Mouse (Mus musculus) MEL (cell line): Measurements from ENCODE around the gene Chst8. TPM values are rescaled to one million over a fixed set of nuclear protein-coding genes. Genes with fewer than 3 reads are reported as not detected.

Experiments
- DNase-seq: peaks from one replicate; pipeline ENCODE4 v3.0.0; 2011; ENCODE audit warnings: low read depth, low spot score
- H3K27ac ChIP-seq: 2 replicates; pipeline ENCODE4 v1.5.1; 2012; ENCODE audit warnings: low read depth, mild to moderate bottlenecking, control low read depth, low read length, moderate library complexity; ENCODE audit not compliant: control insufficient read depth
- H3K27me3 ChIP-seq, 2 experiments: fragments of 150-350 bp in 1 of 2; sonication (generic) in 1 of 2; 2 replicates each; pipeline ENCODE4 v1.6.1; 2012; ENCODE audit warnings: low read length in 2 of 2, mild to moderate bottlenecking in 2 of 2, improper control_type of control experiment in 1 of 2, moderate library complexity in 1 of 2; ENCODE audit not compliant: insufficient read depth in 2 of 2, control insufficient read depth in 1 of 2
- H3K36me3 ChIP-seq, 2 experiments: 2 replicates each; pipeline ENCODE4 v1.6.1; 2012 to 2014; ENCODE audit warnings: low read length in 2 of 2, improper control_type of control experiment in 1 of 2, inconsistent platforms in 1 of 2, mild to moderate bottlenecking in 1 of 2; ENCODE audit not compliant: insufficient read depth in 2 of 2, control insufficient read depth in 1 of 2
- H3K4me1 ChIP-seq, 2 experiments: fragments of 150-350 bp in 1 of 2; sonication (generic) in 1 of 2; 2 replicates each; pipeline ENCODE4 v1.6.1; 2012; ENCODE audit warnings: low read length in 2 of 2, improper control_type of control experiment in 1 of 2, mild to moderate bottlenecking in 1 of 2; ENCODE audit not compliant: insufficient read depth in 2 of 2, control insufficient read depth in 1 of 2
- H3K4me3 ChIP-seq, 2 experiments: fragments of 150-350 bp in 1 of 2; sonication (generic) in 1 of 2; 2 replicates each; pipeline ENCODE4 v1.5.1; 2012; ENCODE audit warnings: low read depth in 2 of 2, low read length in 2 of 2, mild to moderate bottlenecking in 2 of 2, moderate library complexity in 2 of 2, control low read depth in 1 of 2, improper control_type of control experiment in 1 of 2; ENCODE audit not compliant: control insufficient read depth in 1 of 2, insufficient read depth in 1 of 2
- H3K79me2 ChIP-seq: 2 replicates; pipeline ENCODE4 v1.6.1; 2012; ENCODE audit warnings: mild to moderate bottlenecking, low read length, moderate library complexity; ENCODE audit not compliant: control insufficient read depth, poor library complexity, insufficient read depth
- H3K9ac ChIP-seq: 2 replicates; pipeline ENCODE4 v1.6.1; 2012; ENCODE audit warnings: low read depth, mild to moderate bottlenecking, control low read depth, low read length, moderate library complexity; ENCODE audit not compliant: control insufficient read depth, poor library complexity, severe bottlenecking
- H3K9me3 ChIP-seq: fragments of 150-350 bp; sonication (generic); replicated peaks from 2 replicates; pipeline ENCODE4 v1.6.1; 2012; ENCODE audit warnings: mild to moderate bottlenecking, low read length, improper control_type of control experiment, moderate library complexity; ENCODE audit not compliant: insufficient read depth
- BHLHE40 ChIP-seq: IDR thresholded peaks from 2 replicates; pipeline ENCODE4 v1.6.1; 2012; ENCODE audit warnings: low read depth, mild to moderate bottlenecking, inconsistent platforms, low read length, improper control_type of control experiment, borderline replicate concordance
- CHD1 ChIP-seq: IDR thresholded peaks from 2 replicates; pipeline ENCODE4 v1.6.1; 2012; ENCODE audit warnings: low read depth, mild to moderate bottlenecking, inconsistent platforms, low read length, improper control_type of control experiment
- E2F4 ChIP-seq: IDR thresholded peaks from 2 replicates; pipeline ENCODE4 v1.6.1; 2011; ENCODE audit warnings: low read depth, low read length, improper control_type of control experiment, borderline replicate concordance
- ELF1 ChIP-seq: IDR thresholded peaks from 2 replicates; pipeline ENCODE4 v1.6.1; 2014; ENCODE audit warnings: low read depth, mild to moderate bottlenecking, inconsistent platforms, low read length, improper control_type of control experiment, moderate library complexity
- EP300 ChIP-seq, 2 experiments: IDR thresholded peaks; 2 replicates each; pipeline ENCODE4 v1.6.1; 2011; ENCODE audit warnings: improper control_type of control experiment in 2 of 2, low read length in 2 of 2, low read depth in 1 of 2, mild to moderate bottlenecking in 1 of 2
- ETS1 ChIP-seq: IDR thresholded peaks from 2 replicates; pipeline ENCODE4 v1.6.1; 2012; ENCODE audit warnings: low read depth, mild to moderate bottlenecking, inconsistent platforms, low read length, improper control_type of control experiment, moderate library complexity
- GABPA ChIP-seq: IDR thresholded peaks from 2 replicates; pipeline ENCODE4 v1.6.1; 2012; ENCODE audit warnings: low read depth, mild to moderate bottlenecking, inconsistent platforms, low read length, improper control_type of control experiment, moderate library complexity
- HCFC1 ChIP-seq: IDR thresholded peaks from 2 replicates; pipeline ENCODE4 v1.6.1; 2012; ENCODE audit warnings: low read depth, mild to moderate bottlenecking, inconsistent platforms, low read length, improper control_type of control experiment, moderate library complexity
- KAT2A ChIP-seq: conservative IDR thresholded peaks from 2 replicates; pipeline ENCODE4 v1.6.1; 2012; ENCODE audit warnings: low read depth, low read length, improper control_type of control experiment, inconsistent platforms
- MAX ChIP-seq: IDR thresholded peaks from 2 replicates; pipeline ENCODE4 v1.6.1; 2011; ENCODE audit warnings: low read length, improper control_type of control experiment
- MAZ ChIP-seq: IDR thresholded peaks from 2 replicates; pipeline ENCODE4 v1.6.1; 2012; ENCODE audit warnings: low read depth, mild to moderate bottlenecking, inconsistent platforms, low read length, improper control_type of control experiment
- MEF2A ChIP-seq: IDR thresholded peaks from 2 replicates; pipeline ENCODE4 v1.6.1; 2014; ENCODE audit warnings: low read depth, mild to moderate bottlenecking, inconsistent platforms, low read length, improper control_type of control experiment; ENCODE audit not compliant: poor library complexity, insufficient replicate concordance, severe bottlenecking; ENCODE audit errors: extremely low read depth
- MYB ChIP-seq: IDR thresholded peaks from 2 replicates; pipeline ENCODE4 v1.6.1; 2011; ENCODE audit warnings: mild to moderate bottlenecking, low read depth, low read length, improper control_type of control experiment
- MYC ChIP-seq: IDR thresholded peaks from 2 replicates; pipeline ENCODE4 v1.6.1; 2011; ENCODE audit warnings: low read depth, mild to moderate bottlenecking, low read length, improper control_type of control experiment, moderate library complexity
- NRF1 ChIP-seq: IDR thresholded peaks from 2 replicates; pipeline ENCODE4 v1.6.1; 2014; ENCODE audit warnings: low read depth, mild to moderate bottlenecking, inconsistent platforms, low read length, improper control_type of control experiment, moderate library complexity; ENCODE audit not compliant: poor library complexity, insufficient read depth, severe bottlenecking
- POLR2A ChIP-seq, 2 experiments: IDR thresholded peaks; 2 replicates each; pipeline ENCODE4 v1.6.1; 2011 to 2012; ENCODE audit warnings: low read length in 2 of 2, mild to moderate bottlenecking in 2 of 2, control low read depth in 1 of 2, improper control_type of control experiment in 1 of 2, low read depth in 1 of 2, moderate library complexity in 1 of 2; ENCODE audit not compliant: control insufficient read depth in 1 of 2, insufficient read depth in 1 of 2, poor library complexity in 1 of 2
- POLR2AphosphoS2 ChIP-seq: IDR thresholded peaks from 2 replicates; pipeline ENCODE4 v1.6.1; 2011; ENCODE audit warnings: low read length, improper control_type of control experiment
- POLR2AphosphoS5 ChIP-seq: IDR thresholded peaks from 2 replicates; pipeline ENCODE4 v1.6.1; 2012; ENCODE audit warnings: low read depth, borderline replicate concordance, mild to moderate bottlenecking, inconsistent platforms, low read length, moderate library complexity, mixed read lengths
- SIN3A ChIP-seq: IDR thresholded peaks from 2 replicates; pipeline ENCODE4 v1.6.1; 2012; ENCODE audit warnings: low read length, improper control_type of control experiment, inconsistent platforms
- TAL1 ChIP-seq: IDR thresholded peaks from 2 replicates; pipeline ENCODE4 v1.6.1; 2012; ENCODE audit warnings: mild to moderate bottlenecking, inconsistent platforms, low read length, moderate library complexity, mixed read lengths
- TBP ChIP-seq: IDR thresholded peaks from 2 replicates; pipeline ENCODE4 v1.8.0; 2011; ENCODE audit warnings: low read depth, low read length, improper control_type of control experiment
- TCF12 ChIP-seq: IDR thresholded peaks from 2 replicates; pipeline ENCODE4 v1.6.1; 2014; ENCODE audit warnings: low read depth, mild to moderate bottlenecking, inconsistent platforms, low read length, improper control_type of control experiment, moderate library complexity
- USF2 ChIP-seq, 2 experiments: IDR thresholded peaks; 2 replicates each; pipeline ENCODE4 v1.6.1; 2011 to 2012; ENCODE audit warnings: improper control_type of control experiment in 2 of 2, low read length in 2 of 2, borderline replicate concordance in 1 of 2, inconsistent platforms in 1 of 2, low read depth in 1 of 2, mild to moderate bottlenecking in 1 of 2; ENCODE audit not compliant: insufficient read depth in 1 of 2
- ZC3H11A ChIP-seq: IDR thresholded peaks from 2 replicates; pipeline ENCODE4 v1.6.1; 2012; ENCODE audit warnings: low read depth, mild to moderate bottlenecking, inconsistent platforms, low read length, improper control_type of control experiment
- ZKSCAN1 ChIP-seq: IDR thresholded peaks from 2 replicates; pipeline ENCODE4 v1.6.1; 2012; ENCODE audit warnings: low read depth, mild to moderate bottlenecking, inconsistent platforms, low read length, improper control_type of control experiment, moderate library complexity
- polyA plus RNA-seq, 2 experiments: library from polyadenylated mRNA; stranded (reverse) in 1 of 2; unstranded in 1 of 2; fragments of >175 nt in 1 of 2; fragments of >200 nt in 1 of 2; gene quantifications; 2 replicates each; pipeline versions ENCODE4 v1.2.1 to v1.2.4; 2012; ENCODE audit warnings: low replicate concordance in 2 of 2, low read depth in 1 of 2; ENCODE audit not compliant: insufficient read length in 2 of 2, insufficient read depth in 1 of 2, missing spikeins in 1 of 2
- total RNA-seq: library from RNA; depleted of rRNA; stranded (reverse); fragments of 300-350 nt; gene quantifications from 2 replicates; pipeline ENCODE4 v1.2.3, GENCODE M21; 2012

Gene Chst8
- total and polyA plus RNA-seq, 3 experiments = not detected

GRCm38 (mm10) chr7:34774947-34775346, 37.6 kb downstream of the Chst8 start:
- no peaks in the 10 kb centered on the region for H3K9me3 ChIP-seq
- no peaks in the 10 kb centered on the region for H3K79me2 ChIP-seq
- no peaks in the 10 kb centered on the region for H3K27me3 ChIP-seq
- H3K4me3 ChIP-seq = no peak overlapping the region
- H3K4me1 ChIP-seq = no peaks in the 10 kb centered on the region
- H3K27ac ChIP-seq = no peak overlapping the region
- no peak for DNase-seq
- TF ChIP-seq POLR2A (IDR thresholded peaks at IDR 0.05; ENCODE audit: control insufficient read depth in 1 of 2, insufficient read depth in 1 of 2, low read depth in 1 of 2, low read length in 2 of 2, poor library complexity in 1 of 2) (no peak), MYC (no peak), MEF2A (no peak), USF2 (IDR thresholded peaks at IDR 0.05; ENCODE audit: borderline replicate concordance in 1 of 2, insufficient read depth in 1 of 2, low read depth in 1 of 2, low read length in 2 of 2) (no peak), GABPA (no peak), SIN3A (no peak), MAZ (no peak), MYB (no peak), TAL1 (no peak), KAT2A (no peak), TCF12 (no peak), TBP (no peak), POLR2AphosphoS5 (no peak)
- H3K36me3 ChIP-seq = no peaks in the 10 kb centered on the region
- H3K9ac ChIP-seq = no peak overlapping the region

DNA sequence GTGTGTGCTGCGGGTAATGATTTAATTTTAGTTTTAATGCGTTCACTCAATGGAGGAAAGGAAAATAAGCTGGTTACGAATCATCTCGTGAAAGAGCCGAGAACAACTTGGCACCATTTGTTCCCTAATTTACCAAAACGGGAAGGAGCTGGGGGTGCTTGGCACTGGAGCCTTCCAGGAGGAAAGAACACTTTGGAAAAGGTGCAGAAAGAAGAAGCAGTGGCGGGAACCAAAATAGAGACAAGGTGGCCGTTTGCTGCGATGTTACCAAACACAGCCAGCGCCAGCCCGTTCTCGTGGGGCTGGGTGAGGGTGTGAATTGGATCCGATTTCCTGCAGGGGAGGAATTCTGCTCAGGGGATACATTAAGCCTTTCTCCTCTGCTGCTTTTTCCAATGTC, 38.5 kb downstream of the Chst8 start:
- Histone ChIP-seq H3K27me3 (no peaks in the 10 kb centered on the region), H3K9ac (no peak overlapping the region), H3K9me3 (no peaks in the 10 kb centered on the region), H3K4me3 (no peak overlapping the region), H3K27ac (no peak overlapping the region), H3K4me1 (no peaks in the 10 kb centered on the region), H3K79me2 (no peaks in the 10 kb centered on the region)
- TF ChIP-seq ELF1 = no peak
- no peak for TF ChIP-seq NRF1
- TF ChIP-seq E2F4 = no peak
- TF ChIP-seq ETS1 = no peak
- TF ChIP-seq MYC = no peak
- TF ChIP-seq ZKSCAN1 = no peak
- no peak for TF ChIP-seq TBP
- TF ChIP-seq USF2 (IDR thresholded peaks at IDR 0.05; ENCODE audit: borderline replicate concordance in 1 of 2, insufficient read depth in 1 of 2, low read depth in 1 of 2, low read length in 2 of 2) = no peak
- no peak for TF ChIP-seq TAL1
- no peak for TF ChIP-seq SIN3A
- TF ChIP-seq POLR2AphosphoS5 = no peak
- TF ChIP-seq POLR2AphosphoS2 = no peak
- TF ChIP-seq MAX = no peak
- TF ChIP-seq BHLHE40 = no peak
- TF ChIP-seq CHD1 = no peak
- no peak for TF ChIP-seq GABPA
- TF ChIP-seq EP300 (IDR thresholded peaks at IDR 0.05; ENCODE audit: low read depth in 1 of 2, low read length in 2 of 2) = no peak
- no peak for TF ChIP-seq ZC3H11A
- no peak for TF ChIP-seq HCFC1
- TF ChIP-seq, all 39 proteins: peak for 0
- no peak for DNase-seq
- H3K36me3 ChIP-seq = no peaks in the 10 kb centered on the region
